In the genomic region with DNA sequence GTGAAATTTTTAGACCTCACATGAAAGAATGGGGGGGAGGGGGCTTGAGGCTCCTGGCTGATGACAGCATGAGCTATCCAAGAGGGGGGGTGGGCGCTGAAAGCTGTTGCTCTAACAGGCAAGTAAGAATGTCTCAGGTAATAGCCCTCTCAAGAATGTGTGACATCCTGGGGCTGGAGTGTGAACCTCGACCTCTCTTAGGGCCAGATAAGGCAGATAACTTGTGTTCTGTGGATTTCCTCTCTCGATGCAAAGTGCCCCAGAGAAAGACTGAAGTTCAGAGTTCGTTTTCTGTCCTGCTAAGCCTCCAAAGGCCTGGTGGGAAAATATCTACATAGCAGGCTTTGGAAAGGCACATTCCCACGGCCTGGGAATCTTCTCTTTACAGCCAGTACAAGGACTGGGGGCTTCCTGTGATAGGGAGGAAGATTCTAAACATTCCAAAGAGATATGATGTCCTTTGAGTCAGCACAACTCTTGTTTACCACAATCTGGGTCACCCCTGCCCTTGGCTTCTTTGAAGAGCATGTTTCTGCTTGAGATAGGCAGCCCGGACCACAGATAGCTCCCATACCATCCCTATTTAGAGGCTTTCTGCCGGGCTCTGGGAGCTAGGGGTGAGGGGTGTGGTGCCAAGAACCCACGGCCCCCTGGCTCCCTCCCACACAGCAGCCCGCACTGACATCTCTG, we compare ENCODE assay signal across 11 mouse cellular contexts. TPM values are rescaled to one million over a fixed set of nuclear protein-coding genes. Genes with fewer than 3 reads are reported as not detected.
A peak's percentile ranks its signal among the peaks of the same experiment; 100 is the strongest.
DNase-seq lines count a peak whose midpoint lies in the region; ATAC-seq lines count a peak whose summit lies in the region.
"Had no signal": no experiment of that assay in that cellular context is flagged by ENCODE, and none has a peak within 500 bp of the region (broad histone marks: within the 10 kb centered on the region; RNA-seq: fewer than 3 reads in every experiment).

No protein-coding gene starts in this region.

- H3K4me2 ChIP-seq in heart, embryonic 16.5 days (ENCODE audit: low read depth, low read length): no peak overlapping the region
- H3K4me2 ChIP-seq in intestine, embryonic 14.5 days (ENCODE audit: low read length): no peak overlapping the region
- H3K4me2 ChIP-seq: limb, embryonic 15.5 days had no signal

- peak; percentile 35; the same call in 1 of the 2 replicates for ATAC-seq in heart, embryonic 16.5 days (replicated peaks; ENCODE audit: extremely low read depth, insufficient read depth, low FRiP score)
- ATAC-seq in intestine, embryonic 14.5 days (replicated peaks; ENCODE audit: low FRiP score, low TSS enrichment, low read depth): no peak

- intact Hi-C loops in left cerebral cortex, postnatal 4 days (cut with DNase I): loop anchor here (10.0 kb wide), 1 partner anchor 144 kb away; a partner anchor contains a TSS

- H3K9ac ChIP-seq in heart, embryonic 16.5 days (ENCODE audit: low read length): peak overlapping the region; percentile 32; the same call in 1 of the 2 replicates
- no peak overlapping the region for H3K9ac ChIP-seq in intestine, embryonic 14.5 days (ENCODE audit: low read length)
- H3K9ac ChIP-seq: limb, embryonic 15.5 days had no signal

- DNase-seq in heart, postnatal 4 days: no peak
- DNase-seq in ovary, adult 18-20 months (ENCODE audit: low spot score): peak; percentile 69
- no peak for DNase-seq in ovary, postnatal 10 days (ENCODE audit: low spot score)
- no peak for DNase-seq in intestine, embryonic 14.5 days (ENCODE audit: low spot score)
- DNase-seq in testis, postnatal 14 days (ENCODE audit: low spot score): peak; percentile 38
- DNase-seq in right cerebral cortex, postnatal 36 days (ENCODE audit: low spot score in 2 of 2): no peak
- DNase-seq in left cerebral cortex, postnatal 4 days: no peak
- DNase-seq: cerebellum, postnatal 14 days had no signal

- WGBS in heart, embryonic 16.5 days: 20% methylated on average over 9 of the region's 9 CpGs
- whole genome bisulfite sequencing in intestine, embryonic 14.5 days: 27% methylated on average over 9 of the region's 9 CpGs

- no peak overlapping the region for H3K4me3 ChIP-seq in heart, embryonic 16.5 days (ENCODE audit: low read length)
- no peak overlapping the region for H3K4me3 ChIP-seq in intestine, embryonic 14.5 days (ENCODE audit: low read depth, low read length)
- H3K4me3 ChIP-seq: limb, embryonic 15.5 days; midbrain, embryonic 10.5 days had no signal

- peaks cover 29% of the 10 kb centered on the region for H3K4me1 ChIP-seq in heart, embryonic 16.5 days (ENCODE audit: control insufficient read depth, insufficient read depth, low read length)
- peaks cover 48% of the 10 kb centered on the region for H3K4me1 ChIP-seq in intestine, embryonic 14.5 days (replicated peaks; ENCODE audit: control insufficient read depth, insufficient read depth, low read length)

- peaks cover 9% of the 10 kb centered on the region for H3K27me3 ChIP-seq in heart, embryonic 16.5 days (ENCODE audit: control insufficient read depth, insufficient read depth, low read length)
- H3K27me3 ChIP-seq in intestine, embryonic 14.5 days (replicated peaks; ENCODE audit: control insufficient read depth, insufficient read depth, low read length): 0 out of 2 replicates have a peak, but pooled peaks cover 7% of the 10 kb centered on the region

- H3K27ac ChIP-seq in heart, embryonic 16.5 days (ENCODE audit: low read length): peak overlapping the region; percentile 60
- H3K27ac ChIP-seq in intestine, embryonic 14.5 days (ENCODE audit: low read depth): peak overlapping the region; percentile 64
- H3K27ac ChIP-seq: limb, embryonic 15.5 days had no signal

- no peaks in the 10 kb centered on the region for H3K36me3 ChIP-seq in heart, embryonic 16.5 days (ENCODE audit: control insufficient read depth, insufficient read depth)
- H3K36me3 ChIP-seq in intestine, embryonic 14.5 days (ENCODE audit: control insufficient read depth, insufficient read depth, low read length): no peaks in the 10 kb centered on the region
- H3K36me3 ChIP-seq: limb, embryonic 15.5 days; midbrain, embryonic 10.5 days had no signal

- no peaks in the 10 kb centered on the region for H3K9me3 ChIP-seq in heart, embryonic 16.5 days (replicated peaks; ENCODE audit: control insufficient read depth, low read length)
- H3K9me3 ChIP-seq in intestine, embryonic 14.5 days (ENCODE audit: control insufficient read depth, low read length): no peaks in the 10 kb centered on the region
- H3K9me3 ChIP-seq: limb, embryonic 15.5 days; midbrain, embryonic 10.5 days had no signal

RNA-seq across cellular contexts. Expression of a gene that starts 31.7 kb away (rescaled TPM):
- polyA plus RNA-seq in heart, embryonic 16.5 days (2015; fragmentation: Nextera tagmentation; extraction: Ambion mirVana): 30.9 and 35.5 TPM in 2 replicates
- 10 to 100 TPM; 37.2 to 40.9 TPM for total RNA-seq in heart, postnatal 4 days (2021)
- 54.1 and 60.8 TPM in 2 replicates for polyA plus RNA-seq in intestine, embryonic 14.5 days (2014; fragmentation: Nextera tagmentation; extraction: Ambion mirVana)
- 10 to 100 TPM; 44.7 to 46.6 TPM for total RNA-seq in left cerebral cortex, postnatal 4 days (2021)

Comparison
In these comparisons a context has a peak if more than half of its experiments do, and no peak if none do; other contexts are left out.
1. DNase-seq: peak in ovary, adult 18-20 months (single experiment) and testis, postnatal 14 days (single experiment); none in heart, postnatal 4 days (single experiment), ovary, postnatal 10 days (single experiment), intestine, embryonic 14.5 days (single experiment), right cerebral cortex, postnatal 36 days (0 of 2) and left cerebral cortex, postnatal 4 days (single experiment).